Mouse (Mus musculus): ENCODE measurements at regions not wholly inside any gene's neighbourhood (a gene's known extent, or its start where the extent isn't known, plus 50 kb on each side); places are given as distances from the start of the nearest gene placed in this dataset.

GRCm38 (mm10) chrX:76680890-76681289, 78.2 kb upstream of the Cldn34d start:
- DNase-seq, result peak; percentile 3

Measured in lung, postnatal 14 days (tissue).